Mouse (Mus musculus) C2C12 (cell line): ENCODE measurements at regions not wholly inside any gene's neighbourhood (a gene's known extent, or its start where the extent isn't known, plus 50 kb on each side); places are given as distances from the start of the nearest gene placed in this dataset.

Source experiments
- CTCF ChIP-seq: IDR thresholded peaks from one replicate; pipeline ENCODE4 v1.5.1; 2011; ENCODE audit not compliant: control insufficient read depth, insufficient read depth, insufficient read length
- FOSL1 ChIP-seq: IDR thresholded peaks from one replicate; pipeline ENCODE4 v1.8.0; 2011; ENCODE audit warnings: mild to moderate bottlenecking, low read length; ENCODE audit not compliant: poor library complexity, insufficient read depth, severe bottlenecking
- MAX ChIP-seq: IDR thresholded peaks from one replicate; pipeline ENCODE4 v1.6.1; 2011; ENCODE audit warnings: mild to moderate bottlenecking, control low read depth
- MYOD1 ChIP-seq: IDR thresholded peaks from one replicate; pipeline ENCODE4 v1.6.1; 2011; ENCODE audit warnings: low read depth; ENCODE audit not compliant: control insufficient read depth, insufficient read length
- MYOG ChIP-seq: IDR thresholded peaks from one replicate; pipeline ENCODE4 v1.6.1; 2011; ENCODE audit not compliant: control insufficient read depth, insufficient read length; ENCODE audit errors: extremely low read depth
- USF1 ChIP-seq: IDR thresholded peaks from one replicate; pipeline ENCODE4 v1.6.1; 2011; ENCODE audit warnings: low read depth, mild to moderate bottlenecking, control low read depth, moderate library complexity

GRCm38 (mm10) chr3:61628535-61628934 is 262.8 kb upstream of the B430305J03Rik start:
- TF ChIP-seq CTCF, result no peak
- TF ChIP-seq MAX, result no peak
- TF ChIP-seq MYOD1, result no peak
- no peak for TF ChIP-seq USF1
- no peak for TF ChIP-seq FOSL1
- no peak for TF ChIP-seq MYOG
